Mouse (Mus musculus) lung, postnatal 0 days (tissue): Measurements from ENCODE around the gene Hhex.

Experiments
- CTCF ChIP-seq: IDR thresholded peaks from 2 replicates; pipeline ENCODE4 v1.5.1; 2016; ENCODE audit warnings: antibody characterized with exemption, mild to moderate bottlenecking
- EP300 ChIP-seq: IDR thresholded peaks from 2 replicates; pipeline ENCODE4 v1.6.1; 2016; ENCODE audit warnings: antibody characterized with exemption, mild to moderate bottlenecking, control low read depth

GRCm38 (mm10) chr19:37482556-37483187, 48.1 kb downstream of the Hhex start:
- TF ChIP-seq CTCF = no peak
- no peak for TF ChIP-seq EP300
